Mouse (Mus musculus) thymus, postnatal 10 days (tissue): Measurements from ENCODE around the gene Fam193b.
"Not testable (repeated sequence)": the region's sequence is repeated elsewhere in the genome, so short reads cannot be mapped to it uniquely, and the experiment has no call there.

Experiments used
- DNase-seq, 2 experiments: peaks; one replicate each; pipeline ENCODE4 v3.0.0; 2021; ENCODE audit warnings: low spot score in 2 of 2

Fam193b gene

DNA sequence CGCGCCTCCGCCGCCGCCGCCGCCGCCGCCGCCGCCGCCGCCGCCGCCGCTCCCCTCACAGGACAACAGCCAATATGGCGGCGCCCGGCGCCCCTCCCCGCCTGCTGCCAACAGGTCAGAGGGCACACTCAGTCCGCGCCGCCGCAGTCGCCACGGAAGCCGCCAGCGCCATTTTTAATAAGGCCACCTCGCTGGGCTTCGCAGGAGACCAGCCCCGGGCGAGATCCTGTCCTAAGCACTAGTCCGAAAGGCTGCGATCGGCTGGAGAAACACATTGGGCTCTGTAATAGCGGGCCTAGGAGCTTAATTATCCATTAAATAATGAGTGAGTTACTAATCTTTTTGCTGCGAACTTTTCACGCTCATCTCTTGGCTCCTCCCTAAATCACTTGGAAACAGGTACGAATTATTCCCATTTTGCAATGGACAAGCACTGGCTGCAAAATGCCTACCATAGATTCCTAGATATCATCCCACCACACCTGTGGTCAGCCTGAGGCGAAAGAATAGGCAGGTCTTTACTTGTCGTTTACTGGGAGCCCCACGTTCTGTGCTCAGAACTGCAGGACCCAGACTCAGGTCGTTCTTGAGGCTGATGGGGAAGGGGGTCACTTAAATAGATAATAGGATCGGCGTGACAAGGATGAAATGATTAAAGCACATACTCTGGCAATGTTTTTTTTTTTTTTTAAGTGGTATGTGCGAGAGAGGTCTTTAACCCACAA, at the start of gene Fam193b:
Fam193b (minus strand) TSS at position 94 of the 725 bp plus-strand sequence.
- DNase-seq, result peak; percentile 86 to 93

DNA sequence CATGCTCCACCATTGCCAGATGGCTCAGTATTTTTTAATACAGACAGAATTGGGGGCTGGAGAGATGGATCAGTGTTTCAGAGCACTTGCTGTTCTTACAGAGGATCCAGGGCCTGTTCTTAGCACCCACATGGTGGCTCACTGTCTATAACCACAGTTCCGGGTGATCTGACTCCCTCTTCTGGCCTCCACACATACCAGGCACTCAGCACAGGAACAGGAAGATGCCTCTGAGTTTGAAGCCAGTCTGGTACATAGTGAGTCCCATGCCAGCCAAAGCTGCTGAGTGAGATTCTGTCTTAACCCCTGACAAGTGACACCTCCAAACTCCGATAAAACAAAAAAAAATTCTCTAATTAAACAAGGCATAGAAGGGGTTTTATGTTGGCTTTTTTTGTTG, 49.4 kb upstream of the Fam193b start:
- no peak for DNase-seq

DNA sequence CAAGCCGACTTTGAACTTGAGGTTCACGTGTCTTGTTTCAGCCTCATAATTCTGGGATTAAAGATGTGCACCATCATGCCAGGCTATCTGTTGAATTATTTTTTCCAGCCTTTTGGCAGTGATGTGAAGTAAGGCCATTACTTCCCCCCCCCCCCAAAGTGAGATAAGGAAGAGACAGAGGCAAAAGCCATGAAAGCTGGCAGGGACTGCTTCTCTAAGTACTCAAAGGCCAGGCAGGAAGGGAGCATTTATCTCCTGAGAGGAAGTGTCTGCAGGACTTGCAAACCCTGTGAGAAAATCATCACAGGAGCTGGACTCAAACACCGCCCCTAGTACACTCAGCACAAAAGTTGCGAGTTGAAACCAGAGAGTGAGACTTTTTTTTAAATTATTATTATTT, 48.4 kb upstream of the Fam193b start:
- no peak for DNase-seq

DNA sequence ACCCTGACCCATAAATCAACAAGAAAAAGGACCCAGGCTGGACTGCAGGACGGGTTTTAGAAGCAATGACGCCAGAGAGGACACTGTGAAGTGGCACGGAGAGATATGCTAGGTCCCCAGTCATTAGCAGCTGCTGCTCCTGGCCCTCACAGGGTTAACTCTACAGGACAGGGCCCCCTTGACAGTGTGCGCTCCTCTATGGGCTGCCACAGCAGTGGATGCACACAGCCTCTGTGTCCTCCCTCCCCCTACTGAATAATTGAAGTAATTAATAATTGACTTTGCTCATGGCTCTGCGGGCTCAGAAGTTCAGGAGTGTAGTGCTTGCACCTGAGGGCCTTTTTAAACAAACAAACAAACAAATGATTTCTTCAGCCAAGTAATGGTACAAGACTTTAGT, 42.6 kb upstream of the Fam193b start:
- DNase-seq, result no peak

DNA sequence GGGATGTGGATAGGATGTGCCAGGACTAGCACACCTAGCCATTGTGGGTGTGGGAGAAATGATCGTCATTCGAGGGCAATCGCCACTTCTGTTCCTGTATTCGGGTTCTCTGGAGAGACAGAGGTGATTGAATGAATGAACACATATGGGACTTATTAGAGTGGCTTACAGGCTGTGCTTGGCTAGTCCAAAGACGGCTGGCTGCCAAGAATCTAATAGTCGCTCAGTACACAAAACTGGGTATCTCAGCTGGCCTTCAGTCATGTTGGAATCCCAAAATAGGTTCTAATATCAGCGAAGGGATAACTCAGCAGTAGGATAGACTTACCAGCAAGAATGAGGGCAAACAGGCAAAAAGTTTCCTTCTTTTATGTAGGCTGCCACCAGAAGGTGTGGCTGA, 41.1 kb upstream of the Fam193b start:
- DNase-seq, result no peak

DNA sequence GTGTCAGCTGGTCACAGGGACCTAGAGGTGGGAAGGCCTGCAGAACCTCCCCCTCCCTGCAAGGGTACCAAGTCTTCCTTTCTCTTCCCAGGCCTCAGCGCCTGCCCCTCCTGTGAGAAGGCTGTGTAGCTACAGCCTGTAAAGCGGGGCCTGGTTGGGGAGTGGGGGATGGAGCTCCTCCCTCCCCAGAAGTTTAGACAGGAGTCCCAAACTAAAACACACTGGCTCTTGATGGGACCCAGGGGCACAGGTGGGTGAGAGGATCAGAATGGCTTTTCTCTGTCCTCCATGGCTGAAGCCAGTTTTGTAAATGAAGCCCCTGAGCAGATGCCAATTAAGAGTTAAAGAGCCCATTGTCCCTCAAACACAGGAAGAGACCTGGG, 36.7 kb upstream of the Fam193b start:
- no peak for DNase-seq

DNA sequence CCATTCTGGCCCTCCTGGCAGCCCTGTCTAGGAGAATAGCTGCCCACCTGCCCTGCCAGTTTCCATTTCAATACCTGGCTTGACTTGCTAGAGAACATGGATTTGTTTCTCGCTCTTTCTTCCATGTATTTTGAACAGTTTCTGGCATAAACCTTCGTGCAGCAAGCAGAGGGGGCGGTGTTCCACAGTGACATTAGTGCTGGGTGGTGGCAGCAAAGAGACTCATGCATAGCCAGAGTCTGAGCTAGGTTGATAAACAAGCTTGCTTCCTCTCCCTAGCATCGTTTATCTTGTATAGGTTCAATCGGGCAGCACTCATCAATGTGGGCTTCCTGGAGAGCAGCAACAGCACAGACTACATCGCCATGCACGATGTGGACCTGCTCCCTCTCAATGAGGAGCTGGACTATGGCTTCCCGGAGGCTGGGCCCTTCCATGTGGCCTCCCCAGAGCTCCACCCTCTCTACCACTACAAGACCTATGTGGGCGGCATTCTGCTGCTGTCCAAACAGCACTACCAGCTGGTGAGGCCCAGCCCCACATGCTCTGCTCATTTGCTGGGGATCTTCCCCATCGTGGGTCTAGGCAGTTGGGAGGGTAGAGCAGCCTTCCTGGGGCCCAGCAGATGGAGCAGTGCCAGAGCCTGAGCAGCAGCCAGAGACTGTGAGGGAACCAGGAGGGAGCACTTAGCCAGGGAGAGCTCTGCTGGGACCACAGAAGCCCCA, 36.1 kb upstream of the Fam193b start:
- no peak for DNase-seq

DNA sequence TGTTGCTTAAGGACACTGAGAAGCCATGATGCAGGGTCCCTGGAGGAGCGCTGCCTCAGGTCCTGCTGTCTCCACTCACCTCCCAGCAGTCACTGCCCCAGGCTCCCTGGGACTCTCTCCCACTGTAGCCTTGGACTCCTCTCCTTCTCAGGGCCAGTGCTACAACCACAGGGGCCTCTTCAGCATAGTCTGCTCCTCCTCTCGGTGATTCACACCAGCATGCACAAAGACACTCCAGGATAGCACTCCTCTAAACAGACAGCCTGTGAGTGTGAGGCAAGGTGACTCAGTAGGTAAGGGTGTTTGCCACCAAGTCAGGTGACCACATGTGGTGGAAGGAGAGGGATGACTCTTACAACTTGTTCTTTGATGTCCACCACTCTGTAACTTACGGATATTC, 33.7 kb upstream of the Fam193b start:
- no peak for DNase-seq

DNA sequence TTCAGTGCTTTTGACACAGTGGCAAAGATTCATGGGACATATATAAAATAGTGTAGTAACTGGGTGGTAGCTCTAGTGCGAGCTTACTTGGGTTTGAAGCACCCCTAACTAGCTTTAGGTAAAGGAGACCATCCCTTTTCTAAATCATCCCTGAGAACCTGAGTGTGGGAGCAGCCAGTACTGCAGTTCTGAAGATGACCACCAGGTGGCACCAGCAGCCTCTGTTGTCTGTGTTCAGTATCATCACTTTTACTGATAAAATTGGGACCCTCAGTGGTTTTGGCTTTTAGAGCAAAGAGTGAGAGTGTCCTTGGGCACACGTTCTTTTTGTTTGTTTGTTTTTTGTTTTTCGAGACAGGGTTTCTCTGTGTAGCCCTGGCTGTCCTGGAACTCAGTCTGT, 30.7 kb upstream of the Fam193b start:
- peak; percentile 68 to 90 for DNase-seq

DNA sequence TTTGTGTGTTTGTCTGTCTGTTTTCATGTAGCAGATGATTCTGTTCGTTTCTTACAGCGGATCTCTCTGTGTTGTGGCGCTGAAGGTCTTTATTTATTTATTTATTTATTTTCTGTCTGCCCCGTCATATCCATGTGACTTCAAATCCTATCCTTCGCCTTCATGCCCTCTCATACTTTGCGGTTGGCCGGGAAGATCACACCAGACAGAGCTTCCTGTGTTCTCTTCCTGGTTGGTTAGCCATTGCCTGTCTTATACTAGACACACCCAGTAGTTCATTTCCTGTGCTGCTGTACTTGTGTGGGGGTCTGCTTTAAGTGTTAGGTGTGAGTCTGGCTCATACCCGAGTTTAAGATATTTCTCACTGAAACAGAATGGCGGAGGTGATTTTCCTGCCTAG, 29.7 kb upstream of the Fam193b start:
- peak in 1 of 2 experiments; percentile 35 for DNase-seq

DNA sequence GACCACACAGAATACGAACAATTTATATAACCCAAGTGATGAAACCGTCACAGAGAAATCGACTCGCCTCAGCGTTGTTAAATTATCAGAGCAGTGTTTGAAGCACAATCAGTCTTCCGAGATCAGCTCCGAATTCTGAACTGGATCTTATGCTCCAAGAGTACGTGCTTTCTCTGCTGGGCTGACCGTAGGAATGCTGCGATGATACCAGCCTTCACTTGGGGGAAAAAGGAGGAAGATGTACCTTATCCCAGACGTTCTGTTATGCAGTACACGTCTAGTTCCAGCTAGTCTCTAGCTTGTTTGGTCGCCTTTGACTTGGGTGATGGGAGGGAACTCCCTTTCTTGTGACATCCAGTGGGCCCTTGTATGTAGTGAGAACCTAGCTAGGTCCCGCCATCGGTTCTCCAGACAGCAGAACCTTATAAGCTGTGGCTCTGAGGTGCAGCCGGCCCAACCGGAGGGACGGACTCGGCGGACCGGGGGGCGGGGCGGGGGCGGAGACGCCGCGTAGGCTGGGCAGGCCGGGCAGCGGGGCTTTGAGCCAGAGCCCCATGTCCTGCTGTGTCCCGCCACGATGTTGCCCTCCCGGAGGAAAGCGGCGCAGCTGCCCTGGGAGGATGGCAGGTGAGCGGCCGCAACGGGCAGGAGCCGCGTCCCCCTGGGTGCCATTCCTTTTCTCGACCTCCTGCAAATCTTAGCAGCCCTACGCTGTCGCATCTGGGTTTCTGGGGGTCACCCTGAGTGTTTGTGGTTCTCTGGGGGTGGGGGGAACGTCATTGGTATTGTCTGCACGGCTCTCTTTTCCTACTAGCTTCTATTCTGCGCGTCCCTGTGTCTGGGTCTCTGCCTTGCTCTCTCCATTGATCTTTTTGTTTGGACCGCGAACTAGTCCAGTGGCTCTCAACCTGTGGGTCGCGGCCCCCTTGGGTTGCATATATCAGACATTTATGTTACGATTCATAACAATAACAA, 28.9 kb upstream of the Fam193b start, which contains the start of gene B4galt7:
B4galt7 (plus strand) TSS at position 331 of the 975 bp plus-strand sequence.
- peak; percentile 55 to 69 for DNase-seq

DNA sequence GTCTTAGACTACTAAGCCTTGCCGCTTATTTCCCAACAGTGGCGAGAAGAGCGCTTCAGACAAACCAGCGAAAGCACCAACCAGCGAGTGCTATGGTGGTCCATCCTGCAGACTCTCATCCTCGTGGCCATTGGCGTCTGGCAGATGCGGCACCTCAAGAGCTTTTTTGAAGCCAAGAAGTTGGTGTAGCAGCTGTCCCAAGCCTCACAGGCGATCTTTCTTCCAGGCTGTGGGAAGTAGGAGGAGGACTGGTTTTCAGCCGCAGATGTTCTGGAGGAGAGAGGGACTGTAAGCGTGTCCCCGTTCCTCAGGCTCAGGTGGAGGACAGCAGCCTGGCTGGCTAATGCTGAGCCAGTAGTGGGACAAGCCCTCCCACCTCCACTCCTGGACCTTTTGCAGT, 25.9 kb upstream of the Fam193b start:
- DNase-seq, result peak in 1 of 2 experiments; percentile 2

DNA sequence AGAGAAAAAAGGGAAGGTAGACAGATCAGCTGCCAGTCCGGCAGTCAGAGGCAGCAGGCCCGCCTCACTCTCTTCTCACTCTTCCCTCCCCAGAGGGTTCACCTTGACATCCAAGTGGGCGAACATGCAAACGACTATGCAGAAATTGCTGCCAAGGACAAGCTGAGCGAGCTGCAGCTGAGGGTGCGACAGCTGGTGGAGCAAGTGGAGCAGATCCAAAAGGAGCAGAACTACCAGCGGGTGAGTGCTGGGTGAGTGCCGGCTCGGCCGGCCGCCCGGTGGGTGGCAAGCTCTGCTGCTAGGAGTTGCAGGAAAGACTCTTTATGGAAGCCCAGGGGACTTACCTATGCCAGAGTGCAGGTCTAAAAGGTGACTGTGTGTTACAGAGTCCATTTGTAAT, 24.5 kb upstream of the Fam193b start:
- peak in 1 of 2 experiments; percentile 3 for DNase-seq

DNA sequence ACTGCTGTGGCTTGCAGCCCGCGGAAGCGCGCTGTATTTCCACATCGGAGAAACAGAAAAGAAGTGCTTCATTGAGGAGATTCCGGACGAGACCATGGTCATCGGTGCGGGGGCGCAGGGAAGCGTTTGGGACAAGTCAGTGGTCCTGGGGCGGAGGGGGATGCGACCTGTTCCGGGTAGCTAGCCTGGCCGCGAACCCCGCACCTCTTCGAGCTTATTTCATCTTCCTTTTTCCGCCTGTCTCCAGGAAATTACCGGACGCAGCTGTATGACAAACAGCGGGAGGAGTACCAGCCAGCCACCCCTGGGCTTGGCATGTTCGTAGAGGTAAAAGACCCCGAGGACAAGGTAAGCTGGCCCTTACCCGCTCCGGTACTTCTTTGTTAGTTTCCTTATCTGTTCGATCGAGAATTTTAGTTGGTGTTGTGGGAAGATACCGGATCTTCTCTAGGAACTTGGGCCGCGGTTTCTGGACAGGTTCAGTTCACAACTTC, 22.4 kb upstream of the Fam193b start:
- no peak for DNase-seq

DNA sequence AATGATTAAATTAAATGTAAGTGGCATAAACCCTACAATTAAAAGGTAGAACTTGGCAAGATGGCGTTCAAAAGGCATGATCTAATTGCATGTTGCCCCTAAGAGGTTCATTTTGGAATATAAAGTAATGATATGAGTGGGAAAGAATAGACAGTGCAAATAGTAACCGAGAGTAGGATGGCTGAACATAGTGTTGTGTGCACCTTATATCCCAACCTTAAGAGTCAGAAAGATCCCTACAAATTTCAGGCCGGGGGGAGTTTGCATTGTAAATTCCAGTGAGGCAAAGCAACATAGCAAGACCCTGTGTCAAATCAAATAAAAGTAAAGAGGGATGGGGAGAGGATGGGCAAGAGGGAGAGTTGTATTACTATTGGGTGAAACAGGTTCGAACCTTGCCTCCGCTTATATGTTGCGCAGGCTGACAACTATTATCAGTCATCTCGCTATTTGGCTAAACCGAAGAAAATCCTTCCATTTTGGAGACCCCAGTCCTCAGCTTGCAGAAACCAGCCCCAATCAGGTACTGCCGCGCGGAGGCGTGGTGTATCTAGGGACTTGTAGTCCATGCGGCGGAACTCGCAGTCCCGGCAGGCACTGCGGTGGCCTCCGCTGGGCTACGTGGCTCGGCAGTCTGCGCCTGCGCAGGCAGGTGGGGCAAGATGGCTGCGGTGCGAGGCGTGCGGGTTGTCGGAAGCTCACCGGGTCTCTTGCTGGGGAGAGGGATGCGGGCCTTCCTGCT, 21.8 kb upstream of the Fam193b start:
- DNase-seq, result peak; percentile 97

DNA sequence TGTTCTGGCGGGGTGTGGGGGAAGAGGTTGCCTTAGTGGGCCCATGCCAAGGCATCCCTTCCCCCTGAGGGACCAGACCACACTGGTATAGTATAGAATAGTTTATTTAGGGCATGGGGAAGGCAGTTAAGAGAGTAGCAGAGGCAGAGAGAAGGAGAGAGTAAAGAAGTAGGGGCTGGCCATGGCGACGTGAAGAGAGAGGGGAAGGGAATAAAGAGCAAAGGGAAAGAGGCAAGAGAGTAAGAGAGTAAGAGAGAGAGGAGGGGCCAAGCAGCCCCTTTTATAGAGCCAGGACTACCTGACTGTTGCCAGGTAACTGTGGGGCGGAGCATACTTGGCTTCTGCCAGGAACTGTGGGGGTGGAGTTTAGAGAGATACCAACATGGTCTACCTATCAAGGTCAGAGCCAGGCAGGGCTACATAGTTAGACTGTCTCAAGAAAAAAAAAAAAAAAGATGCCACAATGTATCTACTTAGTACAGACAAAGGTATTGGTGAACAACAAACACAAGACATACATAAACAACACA, 21.1 kb upstream of the Fam193b start:
- peak in 1 of 2 experiments; percentile 3 for DNase-seq

DNA sequence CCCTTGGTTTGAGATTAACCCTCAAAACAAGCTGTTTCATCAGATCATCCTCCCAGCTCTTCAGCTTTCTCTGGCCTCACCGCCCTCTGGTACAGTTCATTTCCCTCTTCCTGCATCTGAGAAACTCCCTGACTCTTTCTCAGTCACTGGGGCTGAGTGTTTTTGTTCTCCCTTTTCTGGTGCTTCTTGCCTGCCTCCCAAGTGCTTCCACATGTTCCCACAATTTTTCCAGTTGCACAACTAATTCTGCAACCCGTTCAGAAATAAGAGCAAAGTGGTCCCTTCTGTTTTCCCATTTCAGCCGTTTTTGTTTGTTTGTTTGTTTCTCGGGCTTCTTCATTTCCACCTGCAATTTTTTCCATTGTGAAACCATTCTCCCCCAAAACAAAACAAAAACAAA, 7.2 kb upstream of the Fam193b start:
- no peak for DNase-seq

DNA sequence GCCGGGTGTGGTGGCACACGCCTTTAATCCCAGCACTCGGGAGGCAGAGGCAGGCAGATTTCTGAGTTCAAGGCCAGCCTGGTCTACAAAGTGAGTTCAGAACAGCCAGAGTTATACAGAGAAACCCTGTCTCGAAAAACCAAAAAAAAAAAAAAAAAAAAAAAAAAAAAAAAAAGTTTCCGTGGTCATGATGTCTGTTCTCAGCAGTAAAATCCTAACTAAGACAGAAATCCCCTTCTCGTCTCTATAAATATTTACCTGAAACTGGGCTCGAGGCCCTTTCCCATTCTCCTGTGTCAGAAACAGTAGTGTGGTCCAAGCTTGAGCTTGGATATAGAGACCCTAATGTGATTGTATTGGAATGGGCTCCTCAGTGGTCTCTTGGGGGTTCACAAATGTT, 6.0 kb upstream of the Fam193b start:
- DNase-seq, result not testable (repeated sequence)

DNA sequence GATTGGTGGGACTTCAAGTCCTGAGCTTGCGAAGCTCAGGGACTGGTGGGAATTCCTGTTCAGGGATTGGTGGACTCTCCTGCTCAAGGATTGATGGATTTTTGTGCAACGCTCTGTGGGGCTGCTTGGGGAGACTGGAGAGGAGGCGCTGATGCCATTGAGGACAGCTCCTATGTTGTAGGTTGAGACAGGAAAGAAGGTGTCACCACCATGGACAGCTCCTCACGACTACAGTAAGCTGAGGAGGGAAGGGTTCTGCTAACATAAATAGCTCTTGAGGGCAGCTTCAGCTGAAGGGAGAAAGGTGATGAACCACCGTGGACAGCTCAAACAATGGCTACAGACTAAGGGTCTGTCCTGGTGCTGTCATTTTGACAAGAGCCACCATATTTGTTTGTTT, 5.0 kb upstream of the Fam193b start:
- DNase-seq, result no peak

DNA sequence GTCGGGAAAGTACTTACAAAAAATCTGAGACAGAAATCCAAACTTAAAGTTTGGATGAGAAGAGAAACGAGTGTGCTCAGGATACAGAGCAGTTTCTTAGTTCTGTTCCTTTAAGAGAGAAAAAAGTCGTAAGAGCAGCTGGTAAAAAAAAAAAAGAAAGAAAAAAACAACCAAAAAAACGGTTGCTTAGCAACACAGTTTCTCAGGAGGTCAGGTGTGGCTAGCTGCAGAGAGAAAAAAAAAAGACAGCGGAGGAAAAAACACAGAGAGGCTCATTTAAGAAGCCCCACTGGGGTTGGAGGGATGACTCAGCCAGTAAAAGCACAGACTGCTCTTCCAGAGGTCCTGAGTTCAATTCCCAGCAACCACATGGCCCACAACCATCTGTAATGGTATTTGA, 3.4 kb upstream of the Fam193b start:
- peak in 1 of 2 experiments; percentile 19 for DNase-seq

DNA sequence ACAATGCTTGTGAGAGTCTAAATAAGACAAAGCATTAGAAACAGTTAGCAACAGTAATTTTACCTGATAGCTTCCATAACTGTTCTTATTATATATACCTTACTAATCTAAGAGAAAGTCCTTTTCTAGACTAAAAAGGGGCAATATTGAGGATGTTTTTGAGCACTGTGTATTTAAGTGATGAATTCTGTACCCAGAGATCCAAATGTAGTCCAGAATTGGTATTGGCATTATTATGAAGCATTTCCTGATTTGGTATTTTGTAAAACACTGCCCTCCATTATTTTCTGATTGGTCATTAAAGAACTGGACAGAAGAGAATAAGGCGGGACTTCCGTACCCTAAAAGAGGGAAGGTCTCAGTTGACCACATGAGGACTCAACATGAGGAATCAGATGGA, 2.5 kb upstream of the Fam193b start, which contains the start of gene Tmed9:
Tmed9 (plus strand) TSS at position 301 of the 400 bp plus-strand sequence.
- DNase-seq, result no peak
